Mouse (Mus musculus) liver, embryonic 11.5 days (tissue): Measurements from ENCODE around the gene Gm21976. TPM values are rescaled to one million over a fixed set of nuclear protein-coding genes. Genes with fewer than 3 reads are reported as not detected.

Experiments
- ATAC-seq: fragments of 200-750 bp; cut with Nextera tagmentation; replicated peaks from 2 replicates; pipeline ENCODE4 v1.8.0; 2017; ENCODE audit warnings: moderate number of reproducible peaks, mild to moderate bottlenecking, moderate TSS enrichment, moderate library complexity; ENCODE audit not compliant: low FRiP score
- DNase-seq: peaks from one replicate; pipeline ENCODE4 v3.0.0-alpha.2; 2017; ENCODE audit warnings: low spot score
- H3K27ac ChIP-seq: fragments of 300-500 bp; sonication (generic); 2 replicates; pipeline ENCODE4 v1.5.1; 2014; ENCODE audit warnings: mild to moderate bottlenecking, low read depth, low read length, control low read depth
- H3K27me3 ChIP-seq: fragments of 300-500 bp; sonication (generic); replicated peaks from 2 replicates; pipeline ENCODE4 v1.6.1; 2014; ENCODE audit warnings: low read length, mixed read lengths; ENCODE audit not compliant: control insufficient read depth, insufficient read depth
- H3K36me3 ChIP-seq: fragments of 300-500 bp; sonication (generic); 2 replicates; pipeline ENCODE4 v1.6.1; 2014; ENCODE audit warnings: mild to moderate bottlenecking, low read length, moderate library complexity, mixed read lengths; ENCODE audit not compliant: control insufficient read depth, insufficient read depth
- H3K4me1 ChIP-seq: fragments of 300-500 bp; sonication (generic); replicated peaks from 2 replicates; pipeline ENCODE4 v1.6.1; 2014; ENCODE audit warnings: low read length, mixed read lengths; ENCODE audit not compliant: control insufficient read depth, insufficient read depth
- H3K4me2 ChIP-seq: fragments of 300-500 bp; sonication (generic); 2 replicates; pipeline ENCODE4 v1.6.1; 2014; ENCODE audit warnings: mild to moderate bottlenecking, control low read depth, moderate library complexity
- H3K4me3 ChIP-seq: fragments of 300-500 bp; sonication (generic); 2 replicates; pipeline ENCODE4 v1.5.1; 2014; ENCODE audit warnings: low read depth, low read length, control low read depth
- H3K9ac ChIP-seq: fragments of 300-500 bp; sonication (generic); 2 replicates; pipeline ENCODE4 v1.6.1; 2014; ENCODE audit warnings: low read depth, low read length, control low read depth
- H3K9me3 ChIP-seq: fragments of 300-500 bp; sonication (generic); 2 replicates; pipeline ENCODE4 v1.6.1; 2016; ENCODE audit warnings: low read length, inconsistent platforms, mixed read lengths; ENCODE audit not compliant: control insufficient read depth
- WGBS: fragments of 180-500 bp; shearing (Covaris S2); extraction: QIAGEN DNeasy Blood & Tissue Kit; methylation state at CpG from one replicate; pipeline ENCODE4 v1.1.7; 2014; 5-methylcytosine and 5-hydroxymethylcytosine counted together
- polyA plus RNA-seq: library from polyadenylated mRNA; unstranded; fragments of >200 nt; fragmentation: Nextera tagmentation; extraction: Ambion mirVana; gene quantifications from 2 replicates; pipeline ENCODE4 v1.2.1, GENCODE M21; 2014

Gm21976 gene
- polyA plus RNA-seq, 1 experiment from 2014 or later = not detected

- H3K4me2 ChIP-seq = peak overlapping the region; percentile 79
- no peaks in the 10 kb centered on the region for H3K27me3 ChIP-seq
- H3K4me1 ChIP-seq = peaks cover 10% of the 10 kb centered on the region
- DNase-seq (no peak), ATAC-seq (no peak)
- no peak overlapping the region for H3K27ac ChIP-seq
- 84% methylated on average over 6 of the region's 6 CpGs for WGBS
- no peaks in the 10 kb centered on the region for H3K9me3 ChIP-seq
- no peak overlapping the region for H3K9ac ChIP-seq
- H3K36me3 ChIP-seq = peaks cover 10% of the 10 kb centered on the region
- H3K4me3 ChIP-seq = peak overlapping the region; percentile 100; the same call in 1 of the 2 replicates
These were observed 38.2 kb downstream of the Gm21976 start for GRCm38 (mm10) chr13:98317911-98318310.

GRCm38 (mm10) chr13:98325034-98325433, 45.3 kb downstream of the Gm21976 start:
- no peaks in the 10 kb centered on the region for H3K4me1 ChIP-seq
- H3K27ac ChIP-seq = no peak overlapping the region
- no peaks in the 10 kb centered on the region for H3K36me3 ChIP-seq
- H3K4me3 ChIP-seq = no peak overlapping the region
- H3K4me2 ChIP-seq = no peak overlapping the region
- WGBS = 83% methylated on average over 11 of the region's 11 CpGs
- no peaks in the 10 kb centered on the region for H3K9me3 ChIP-seq
- no peak overlapping the region for H3K9ac ChIP-seq
- no peaks in the 10 kb centered on the region for H3K27me3 ChIP-seq
- ATAC-seq = no peak
- no peak for DNase-seq

- no peak for ATAC-seq
- no peak overlapping the region for H3K4me3 ChIP-seq
- H3K9me3 ChIP-seq = no peaks in the 10 kb centered on the region
- no peak overlapping the region for H3K27ac ChIP-seq
- H3K4me1 ChIP-seq = no peaks in the 10 kb centered on the region
- WGBS = 56% methylated on average over 2 of the region's 2 CpGs
- no peak overlapping the region for H3K4me2 ChIP-seq
- H3K9ac ChIP-seq = no peak overlapping the region
- no peak for DNase-seq
- no peaks in the 10 kb centered on the region for H3K36me3 ChIP-seq
- no peaks in the 10 kb centered on the region for H3K27me3 ChIP-seq
These were observed 52.4 kb downstream of the Gm21976 start for GRCm38 (mm10) chr13:98332106-98332505.

GRCm38 (mm10) chr13:98336205-98336604, 56.5 kb downstream of the Gm21976 start:
- Histone ChIP-seq H3K4me2 (no peak overlapping the region), H3K36me3 (no peaks in the 10 kb centered on the region), H3K27ac (no peak overlapping the region), H3K9ac (no peak overlapping the region), H3K27me3 (peaks cover 2% of the 10 kb centered on the region; the same call in 1 of the 2 replicates), H3K4me3 (no peak overlapping the region), H3K9me3 (no peaks in the 10 kb centered on the region), H3K4me1 (no peaks in the 10 kb centered on the region)
- ATAC-seq (no peak), DNase-seq (no peak)
- WGBS = 94% methylated on average over 1 of the region's 1 CpGs

- Histone ChIP-seq H3K4me3 (no peak overlapping the region), H3K27me3 (peaks cover 9% of the 10 kb centered on the region; the same call in 1 of the 2 replicates), H3K9ac (no peak overlapping the region), H3K4me1 (no peaks in the 10 kb centered on the region), H3K4me2 (no peak overlapping the region), H3K27ac (no peak overlapping the region), H3K36me3 (no peaks in the 10 kb centered on the region), H3K9me3 (no peaks in the 10 kb centered on the region)
- no peak for ATAC-seq
- DNase-seq = no peak
- 74% methylated on average over 5 of the region's 5 CpGs for WGBS
These were observed 60.8 kb downstream of the Gm21976 start for GRCm38 (mm10) chr13:98340506-98340905.

GRCm38 (mm10) chr13:98349491-98349890, 69.8 kb downstream of the Gm21976 start:
- Histone ChIP-seq H3K9ac (no peak overlapping the region), H3K4me1 (peaks cover 8% of the 10 kb centered on the region), H3K27ac (no peak overlapping the region), H3K27me3 (peaks cover 59% of the 10 kb centered on the region), H3K36me3 (no peaks in the 10 kb centered on the region), H3K9me3 (no peaks in the 10 kb centered on the region), H3K4me2 (no peak overlapping the region), H3K4me3 (no peak overlapping the region)
- ATAC-seq (no peak), DNase-seq (no peak)
- 63% methylated on average over 4 of the region's 4 CpGs for WGBS

- Histone ChIP-seq H3K4me2 (no peak overlapping the region), H3K27me3 (peaks cover 71% of the 10 kb centered on the region), H3K9me3 (no peaks in the 10 kb centered on the region), H3K4me1 (peaks cover 8% of the 10 kb centered on the region), H3K9ac (no peak overlapping the region), H3K4me3 (no peak overlapping the region), H3K27ac (no peak overlapping the region), H3K36me3 (no peaks in the 10 kb centered on the region)
- ATAC-seq (no peak), DNase-seq (no peak)
- WGBS = 8% methylated on average over 8 of the region's 8 CpGs
These were observed 71.8 kb downstream of the Gm21976 start for GRCm38 (mm10) chr13:98351527-98351926.

- Histone ChIP-seq H3K9me3 (no peaks in the 10 kb centered on the region), H3K4me1 (peaks cover 8% of the 10 kb centered on the region), H3K27ac (no peak overlapping the region), H3K36me3 (no peaks in the 10 kb centered on the region), H3K4me3 (no peak overlapping the region), H3K27me3 (peaks cover 80% of the 10 kb centered on the region), H3K4me2 (no peak overlapping the region), H3K9ac (no peak overlapping the region)
- DNase-seq = no peak
- 15% methylated on average over 14 of the region's 14 CpGs for WGBS
- ATAC-seq = no peak
These were observed 72.8 kb downstream of the Gm21976 start for GRCm38 (mm10) chr13:98352381-98352975.

- H3K4me3 ChIP-seq = peak overlapping the region; percentile 44
- peaks cover 92% of the 10 kb centered on the region for H3K27me3 ChIP-seq
- no peaks in the 10 kb centered on the region for H3K36me3 ChIP-seq
- peaks cover 8% of the 10 kb centered on the region for H3K4me1 ChIP-seq
- H3K4me2 ChIP-seq = peak overlapping the region; percentile 75
- no peak overlapping the region for H3K27ac ChIP-seq
- H3K9ac ChIP-seq = no peak overlapping the region
- WGBS = 3% methylated on average over 13 of the region's 13 CpGs
- DNase-seq (peak; percentile 67), ATAC-seq (no peak)
- no peaks in the 10 kb centered on the region for H3K9me3 ChIP-seq
These were observed 74.0 kb downstream of the Gm21976 start for GRCm38 (mm10) chr13:98353709-98354089.
